Mouse (Mus musculus): ENCODE data around the gene St8sia6.

St8sia6 gene

DNA sequence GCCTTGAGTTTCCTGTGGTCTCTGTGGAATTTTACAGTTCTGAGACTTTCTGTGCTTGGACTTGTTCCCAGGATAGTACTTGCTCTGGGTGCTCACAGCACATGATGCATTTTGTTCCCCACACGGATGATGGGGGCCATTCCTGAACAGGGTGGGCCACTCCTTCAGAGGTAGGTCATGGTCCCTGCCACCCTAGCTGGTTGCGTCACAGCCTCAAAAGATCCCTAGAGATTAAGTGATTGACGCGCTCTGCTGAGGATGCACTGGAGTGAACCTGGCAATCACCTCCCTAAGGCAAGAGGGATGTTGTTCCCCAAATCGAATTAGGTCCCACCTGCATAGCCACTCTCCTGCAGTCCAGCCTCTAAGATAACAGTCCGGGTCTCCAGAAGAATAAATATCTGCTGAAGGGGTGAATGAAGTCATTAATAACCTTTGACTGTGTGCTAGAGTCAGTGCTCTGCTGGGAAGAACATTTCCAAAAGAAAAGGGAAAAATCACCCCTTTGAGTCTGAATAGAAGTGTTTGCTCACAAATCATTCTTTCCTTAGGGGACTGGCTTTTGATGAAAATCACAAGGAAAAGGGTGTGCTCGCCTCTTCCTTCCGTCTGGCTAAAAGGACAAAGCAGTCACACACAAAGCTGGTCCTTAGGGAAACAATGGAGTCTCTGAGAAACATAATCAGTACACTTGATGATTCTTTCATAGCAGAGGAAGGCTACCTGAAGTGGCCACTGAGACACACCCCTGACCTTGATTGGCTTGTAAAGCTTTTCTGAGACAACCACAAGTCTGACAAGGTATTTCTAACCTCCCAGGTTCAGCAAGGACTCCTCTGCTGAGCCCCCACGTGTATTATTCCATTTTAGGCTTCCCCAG is 26.1 kb downstream of the St8sia6 start:
- intact Hi-C loops (cut with DNase I), result no loop called here

DNA sequence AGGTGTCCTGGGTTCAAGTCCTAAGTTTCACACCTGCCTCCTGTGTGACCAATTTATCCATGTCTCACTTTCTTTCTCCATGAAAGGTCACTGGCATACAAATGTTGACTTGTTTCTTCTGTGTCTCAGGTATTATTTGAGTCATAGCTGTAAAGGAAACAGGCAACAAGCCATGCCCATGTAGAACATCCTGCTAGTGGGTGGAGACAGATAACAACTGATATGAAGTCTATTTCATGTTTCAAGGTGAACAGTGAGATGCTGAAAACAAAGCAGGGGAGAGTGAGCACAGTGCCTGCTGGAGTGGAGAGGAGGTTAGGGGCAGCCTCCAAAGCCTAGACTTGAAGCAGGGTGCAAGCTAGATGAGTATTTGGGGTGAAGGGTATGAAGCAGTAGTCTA is 33.5 kb downstream of the St8sia6 start:
- intact Hi-C loops (cut with DNase I), result no loop called here

DNA sequence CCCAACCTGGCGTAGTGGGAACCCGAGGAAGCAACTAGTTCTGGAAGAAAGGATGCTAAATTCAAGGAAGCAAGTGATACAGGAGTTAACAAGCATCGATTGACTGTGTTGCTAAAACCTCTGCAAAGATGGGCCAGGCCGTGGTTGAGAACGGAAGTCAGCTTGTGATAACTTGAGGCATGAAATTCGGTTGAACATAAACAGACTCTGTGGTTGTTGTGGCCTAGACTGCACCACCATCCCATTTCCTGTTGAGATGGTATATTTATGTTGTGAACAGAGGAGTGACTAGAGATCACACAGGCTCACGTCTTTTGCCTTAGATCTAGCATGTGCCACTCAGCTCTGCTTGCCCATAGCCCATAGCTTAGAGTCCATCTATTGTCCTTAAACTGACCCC is 36.5 kb downstream of the St8sia6 start:
- intact Hi-C loops (cut with DNase I), result no loop called here

DNA sequence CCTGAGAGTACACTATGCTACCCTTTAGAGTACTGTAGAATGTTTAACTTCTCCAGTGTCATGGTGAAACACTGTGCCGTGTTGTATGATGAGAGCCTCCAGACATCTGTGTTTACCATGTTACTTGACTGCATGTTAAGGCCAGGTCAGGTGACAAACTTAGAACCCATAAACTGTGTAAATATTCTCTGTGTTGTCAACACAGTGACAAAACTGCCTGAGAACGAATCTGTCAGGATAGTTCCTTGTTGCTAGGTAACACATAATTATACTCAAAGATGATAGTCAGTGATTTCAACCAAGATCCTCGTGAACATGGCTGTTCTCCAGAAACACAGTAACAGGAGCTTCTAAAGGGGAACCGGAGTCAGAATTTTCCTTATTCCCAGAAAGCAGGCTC is 38.1 kb downstream of the St8sia6 start:
- intact Hi-C loops (cut with DNase I), result no loop called here

DNA sequence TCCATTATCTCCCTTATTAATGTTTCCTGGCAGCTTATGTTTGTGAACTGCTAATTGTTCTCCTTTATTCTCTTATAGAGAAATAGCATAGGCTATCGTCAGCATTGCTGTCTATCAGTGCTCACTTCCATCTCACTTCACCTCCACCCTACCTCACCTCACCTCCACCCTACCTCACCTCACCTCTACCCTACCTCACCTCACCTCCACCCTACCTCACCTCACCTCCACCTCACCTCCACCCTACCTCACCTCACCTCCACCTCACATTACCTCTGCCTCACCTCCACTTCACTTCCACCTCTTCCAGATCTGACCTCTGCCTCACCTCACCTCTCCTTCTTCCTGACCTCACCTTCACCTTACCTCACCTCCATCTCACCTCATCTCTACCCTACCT is 42.2 kb downstream of the St8sia6 start:
- intact Hi-C loops (cut with DNase I), result no loop called here

DNA sequence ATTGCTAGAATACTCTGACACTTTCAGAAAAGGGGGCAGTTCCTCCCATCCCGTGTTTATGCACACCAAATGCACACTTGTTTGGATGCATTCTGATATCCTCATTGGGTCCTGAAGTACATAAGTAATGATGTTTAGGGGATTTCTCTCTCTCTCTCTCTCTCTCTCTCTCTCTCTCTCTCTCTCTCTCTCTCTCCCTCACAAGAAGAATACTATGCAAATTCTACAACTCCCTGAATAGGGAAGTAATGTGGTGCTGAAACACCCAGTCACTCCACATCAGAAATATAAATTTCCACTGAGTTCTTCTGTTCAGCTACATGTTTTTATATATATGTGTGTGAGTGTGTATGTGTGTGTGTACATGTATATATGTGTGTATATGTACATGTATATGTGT is 43.1 kb downstream of the St8sia6 start:
- intact Hi-C loops (cut with DNase I), result no loop called here

DNA sequence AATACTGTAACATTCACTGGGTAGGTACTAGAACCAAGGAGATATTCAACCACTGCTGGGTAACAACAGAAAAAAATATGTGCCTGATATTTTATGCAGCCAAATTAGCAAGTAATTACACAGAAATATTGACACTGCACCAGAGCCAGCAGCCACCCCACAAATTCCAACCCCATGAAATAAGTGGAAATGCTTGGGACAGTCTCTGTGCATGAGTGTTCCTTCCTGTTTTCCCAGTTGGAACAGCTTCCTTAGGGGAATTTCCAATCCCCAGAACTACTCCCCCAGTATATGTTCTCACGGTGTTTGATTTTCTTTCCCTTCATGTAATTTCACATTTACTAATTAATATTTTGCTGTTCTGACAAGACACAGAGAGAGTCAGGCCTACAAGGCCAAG is 43.8 kb downstream of the St8sia6 start:
- intact Hi-C loops (cut with DNase I), result no loop called here

DNA sequence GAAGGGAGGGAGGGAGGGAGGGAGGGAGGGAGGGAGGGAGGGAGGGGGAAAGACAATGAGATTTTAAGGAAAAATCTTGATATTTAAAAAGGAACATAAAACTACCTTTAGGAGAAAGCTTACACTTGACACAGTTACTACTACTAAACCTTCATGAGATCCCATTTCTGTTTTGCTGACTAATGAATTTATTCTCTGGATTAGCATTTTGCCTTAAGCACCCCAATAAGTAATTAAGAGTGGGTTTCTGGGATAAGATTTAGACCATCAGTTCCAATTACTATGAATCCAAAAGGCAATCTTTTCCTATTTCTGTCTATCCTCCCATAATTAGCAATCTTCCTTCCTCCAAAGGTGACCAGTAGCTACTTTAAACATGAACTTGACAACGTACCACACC is 44.7 kb downstream of the St8sia6 start:
- intact Hi-C loops (cut with DNase I), result no loop called here

DNA sequence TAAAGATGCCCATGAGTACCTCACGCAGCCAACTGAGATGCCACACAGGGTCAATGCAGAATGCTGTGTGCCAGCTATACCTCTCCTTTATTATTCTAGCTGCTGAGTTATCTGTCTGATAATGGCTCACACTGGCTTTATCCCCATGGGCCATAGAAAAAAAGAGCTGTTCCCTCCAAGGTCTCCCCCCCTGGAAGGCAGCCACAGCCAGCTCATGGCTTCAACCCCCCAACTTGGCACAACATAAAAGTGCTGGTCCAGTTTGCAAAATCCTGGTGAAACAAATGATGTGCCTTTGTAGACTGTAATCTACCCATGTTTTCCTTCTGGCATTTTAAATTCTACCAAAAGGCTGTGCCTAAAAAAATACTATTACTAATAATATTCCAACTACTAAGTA is 46.3 kb downstream of the St8sia6 start:
- intact Hi-C loops (cut with DNase I), result no loop called here

DNA sequence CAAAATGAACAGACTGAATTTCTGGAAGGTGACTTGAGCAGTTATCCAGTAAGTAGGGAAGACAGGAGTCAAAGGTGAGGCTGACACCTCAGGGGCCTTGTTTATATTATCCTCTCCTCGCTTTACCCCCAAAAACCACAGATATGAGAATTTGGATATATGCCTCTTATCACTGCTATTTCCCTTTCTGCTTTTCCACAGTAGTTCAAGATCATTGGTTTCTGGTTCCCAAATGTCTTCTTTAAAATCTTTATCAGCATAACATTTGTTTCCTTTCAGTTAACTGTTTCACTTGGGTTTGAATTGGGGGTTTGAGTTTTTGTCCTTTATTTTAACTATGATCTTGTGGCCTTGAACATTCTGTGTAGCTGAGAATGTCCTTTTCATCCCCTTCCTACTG is 47.8 kb downstream of the St8sia6 start:
- intact Hi-C loops (cut with DNase I), result no loop called here

DNA sequence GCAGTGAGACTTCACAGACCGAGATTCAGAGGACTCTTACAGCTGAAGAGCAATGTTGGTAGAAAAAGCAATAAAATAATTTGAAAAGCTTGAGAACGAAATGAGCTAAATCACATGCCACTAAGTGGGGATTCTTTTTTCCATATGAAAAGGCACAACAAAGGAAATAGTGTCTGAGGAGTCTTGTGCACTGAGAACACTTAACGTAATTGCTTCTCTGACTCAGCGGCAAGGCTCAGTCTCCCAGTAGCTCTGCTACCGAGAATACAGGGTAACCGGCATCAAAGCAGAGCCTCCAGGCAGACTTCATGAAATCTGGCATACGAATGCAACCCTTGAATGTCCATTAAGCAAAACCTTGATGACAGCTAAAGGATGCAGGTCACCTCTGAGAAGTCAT is 55.2 kb downstream of the St8sia6 start:
- intact Hi-C loops (cut with DNase I), result no loop called here

DNA sequence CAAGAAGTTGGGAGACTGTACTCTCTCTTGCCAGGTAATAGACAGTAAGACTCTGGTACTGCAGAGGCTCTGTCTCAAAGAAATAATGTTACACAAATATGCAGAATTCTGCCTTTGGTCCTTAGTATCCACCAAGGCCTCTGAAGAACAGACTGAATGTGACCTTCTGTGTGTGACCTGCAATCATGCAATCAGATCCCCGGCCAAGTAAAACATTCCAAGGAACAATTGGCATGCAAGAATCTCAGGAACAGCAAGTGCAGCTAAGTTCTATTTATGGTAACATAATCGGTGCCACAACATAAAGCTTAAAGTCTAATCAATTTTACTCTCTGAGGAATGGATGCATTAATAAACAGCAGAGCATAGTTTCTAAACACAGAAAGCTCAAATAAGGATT is 66.0 kb downstream of the St8sia6 start:
- intact Hi-C loops (cut with DNase I), result no loop called here

DNA sequence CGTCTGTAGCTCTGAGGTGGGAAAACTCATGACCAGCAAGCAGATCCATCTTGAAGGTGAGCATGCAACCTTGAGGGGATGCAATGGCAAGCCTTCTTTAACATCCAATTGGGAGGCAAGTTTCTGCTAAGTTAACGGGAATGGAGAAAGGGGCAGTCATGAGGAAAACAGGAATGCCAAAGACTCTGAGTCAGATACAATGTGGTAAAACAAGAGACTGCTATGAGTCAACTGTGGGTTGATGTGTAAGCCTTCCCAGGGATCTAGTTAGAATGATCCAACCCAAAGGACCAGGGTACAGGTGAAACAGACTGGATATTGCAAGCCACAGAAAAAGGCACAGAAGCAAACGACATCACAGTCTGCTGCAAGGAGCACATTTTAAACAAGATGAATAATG is 68.3 kb downstream of the St8sia6 start:
- intact Hi-C loops (cut with DNase I), result no loop called here

DNA sequence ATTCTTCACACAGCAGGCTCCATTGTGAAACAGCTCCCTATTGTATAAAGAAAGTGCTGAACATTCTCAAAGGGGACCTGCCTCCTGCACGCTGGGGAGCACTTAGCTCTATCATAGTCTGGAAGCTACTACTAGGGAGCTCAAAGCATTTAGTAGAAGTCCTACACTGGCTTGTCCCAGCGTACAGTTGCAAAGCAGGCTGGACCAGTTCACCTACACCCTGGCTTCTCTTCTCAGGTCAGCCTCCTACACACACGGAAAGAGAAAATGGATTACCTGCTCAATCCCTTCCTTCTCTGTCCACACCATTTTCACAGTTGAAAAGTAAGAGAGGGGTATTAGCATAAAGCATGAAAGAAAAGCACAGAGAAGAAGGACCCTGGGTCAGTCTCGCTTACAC is 71.6 kb downstream of the St8sia6 start:
- intact Hi-C loops (cut with DNase I), result no loop called here

DNA sequence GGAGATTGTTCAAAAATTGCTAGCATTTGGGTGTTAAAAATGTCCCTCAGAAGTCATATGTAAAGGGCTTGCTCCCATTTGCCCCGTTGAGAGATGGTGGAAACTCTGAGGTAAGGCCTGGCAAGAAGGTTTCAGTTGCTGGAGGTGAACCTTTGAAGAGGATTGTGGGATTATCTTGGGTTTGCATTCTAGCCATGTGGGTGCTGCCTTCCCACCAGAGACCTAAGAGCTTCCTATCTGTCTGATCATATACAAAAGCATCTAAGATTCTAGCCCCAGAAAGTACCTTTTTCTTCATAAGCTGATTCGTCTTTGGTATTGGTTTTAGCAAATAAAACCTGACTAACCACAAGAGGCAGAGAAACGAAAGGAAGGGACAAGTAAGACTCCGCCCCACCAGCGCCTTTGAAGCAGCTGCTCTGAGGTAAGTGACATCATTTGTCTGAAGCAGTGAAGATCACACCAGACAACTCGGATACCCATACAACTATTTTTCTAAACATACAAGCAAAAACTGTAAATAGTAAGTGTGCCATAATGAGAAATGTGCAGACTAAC is 75.2 kb downstream of the St8sia6 start:
- intact Hi-C loops (cut with DNase I), result no loop called here

DNA sequence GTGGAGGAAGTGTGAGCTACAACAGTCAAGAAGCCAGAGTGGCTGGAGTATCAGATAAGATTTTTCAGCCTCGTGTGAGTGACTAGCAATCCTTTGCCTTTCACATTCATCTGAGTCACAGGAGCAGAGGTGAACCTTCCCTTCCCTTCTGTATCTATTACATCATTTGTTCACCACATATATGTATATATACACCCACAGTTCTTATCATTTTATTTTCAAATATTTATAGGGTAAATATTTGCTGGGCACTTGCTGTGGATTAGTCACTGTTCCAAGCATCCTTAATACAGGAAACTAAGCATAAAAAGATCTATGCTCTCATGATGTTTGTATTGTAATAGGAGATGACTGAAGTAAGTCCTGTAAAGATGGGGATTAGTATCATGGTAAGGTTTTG is 85.1 kb downstream of the St8sia6 start:
- intact Hi-C loops (cut with DNase I), result no loop called here

DNA sequence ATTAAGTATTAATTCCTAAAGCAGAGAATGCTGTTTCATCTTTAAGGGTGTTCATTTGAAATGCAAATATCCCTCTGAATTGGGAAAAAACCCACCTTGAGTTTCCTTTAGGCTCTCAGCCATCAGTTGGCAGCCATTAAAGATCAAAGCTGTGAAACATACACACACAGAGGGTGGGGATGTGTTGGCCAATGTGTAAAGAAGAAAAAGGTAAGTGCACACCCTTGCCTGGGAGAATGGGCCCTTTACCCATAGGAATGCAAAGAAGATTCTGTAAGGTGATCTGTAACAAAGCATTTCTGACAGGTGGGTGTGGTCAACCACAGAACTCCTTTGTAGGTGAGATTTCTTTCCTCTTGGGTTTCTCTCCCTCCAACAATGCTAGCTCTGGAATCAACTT is 96.3 kb downstream of the St8sia6 start:
- intact Hi-C loops (cut with DNase I), result no loop called here

DNA sequence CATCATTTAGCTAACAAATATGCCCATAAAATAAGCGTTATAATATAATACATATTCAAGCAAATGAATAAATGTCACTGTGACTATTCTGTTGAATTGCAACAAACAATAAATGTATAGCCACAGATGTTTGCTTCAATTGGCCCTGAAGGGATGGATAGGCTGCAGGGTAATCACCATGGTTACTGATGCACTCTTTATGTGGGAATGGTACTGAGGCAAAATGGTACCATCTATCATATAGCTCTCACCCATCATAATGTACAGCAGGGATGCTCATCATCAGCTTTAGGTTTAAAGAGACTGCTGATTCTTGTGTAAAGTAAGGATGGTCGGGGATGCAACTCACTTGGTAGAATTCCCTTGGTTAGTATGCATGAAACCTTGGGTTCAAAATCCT is 99.4 kb downstream of the St8sia6 start:
- intact Hi-C loops (cut with DNase I), result no loop called here

DNA sequence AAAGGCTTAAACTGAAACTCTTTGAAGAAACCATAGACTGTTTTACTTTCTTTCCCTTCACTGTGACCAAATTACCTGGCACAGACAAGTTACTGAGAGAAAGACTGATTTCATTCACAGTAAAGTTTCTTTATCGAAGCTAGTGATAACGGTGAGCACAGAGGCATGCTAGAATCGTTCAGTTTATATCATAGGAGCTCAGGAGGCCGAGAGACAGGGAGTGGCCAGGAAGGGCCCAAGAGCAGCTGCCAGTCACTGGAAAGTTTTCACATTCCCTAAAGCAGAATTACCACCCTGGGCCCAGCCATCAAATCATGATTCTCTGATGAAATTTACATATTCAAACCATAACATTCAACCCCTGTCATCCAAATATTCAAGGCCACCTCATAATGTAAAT is 109.5 kb downstream of the St8sia6 start:
- intact Hi-C loops (cut with DNase I), result no loop called here

DNA sequence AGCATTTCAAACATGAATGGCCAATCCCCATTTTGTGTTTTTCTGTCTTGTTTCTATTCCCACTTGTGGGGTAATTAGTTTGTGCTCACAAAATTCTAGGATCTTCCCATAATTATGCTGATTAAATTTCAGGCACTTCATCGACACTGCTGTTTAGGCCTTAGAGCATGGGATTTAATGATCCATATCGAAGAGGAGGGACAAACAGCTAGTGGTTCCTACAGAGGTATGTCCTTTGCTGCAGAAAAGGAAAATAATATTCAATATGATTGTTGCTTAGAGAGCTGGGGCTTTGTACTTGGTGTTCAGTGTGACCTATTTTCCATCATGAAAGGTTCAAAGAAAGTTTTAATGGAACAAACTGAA is 110.7 kb downstream of the St8sia6 start:
- intact Hi-C loops (cut with DNase I), result no loop called here

DNA sequence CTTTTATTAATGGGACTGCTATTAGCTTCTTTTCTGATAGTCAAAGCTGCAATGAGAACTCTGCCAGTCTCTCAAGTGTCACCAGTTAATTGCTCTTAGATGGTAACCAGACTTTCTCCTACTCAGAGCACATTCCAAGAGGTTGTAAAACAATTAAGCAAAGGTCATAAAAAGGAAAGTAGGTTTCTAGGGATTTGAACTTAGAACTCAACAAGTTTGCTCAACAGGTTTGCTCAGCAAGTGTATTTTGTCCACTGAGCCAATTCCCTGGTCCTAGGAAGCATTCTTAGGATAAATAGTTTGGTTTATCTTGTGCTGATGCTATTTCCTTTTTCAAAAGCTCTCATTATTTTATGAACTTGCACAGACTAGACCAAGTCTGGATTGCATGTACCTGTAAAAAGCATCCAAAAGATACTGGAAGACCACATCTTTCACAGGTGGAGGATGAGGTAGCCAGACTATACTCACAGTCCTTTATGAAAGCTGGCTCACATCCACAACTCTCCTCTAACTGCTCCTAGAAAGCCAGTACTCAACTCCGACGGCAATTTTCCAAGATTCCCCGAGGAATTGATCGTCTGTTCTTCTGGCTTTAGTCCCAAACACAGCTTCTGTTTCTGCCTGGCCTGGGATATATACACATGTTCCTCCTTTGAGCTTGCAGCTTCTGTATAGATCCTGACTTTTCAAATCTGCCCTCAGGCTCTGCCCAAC is 111.2 kb downstream of the St8sia6 start:
- intact Hi-C loops (cut with DNase I), result no loop called here

DNA sequence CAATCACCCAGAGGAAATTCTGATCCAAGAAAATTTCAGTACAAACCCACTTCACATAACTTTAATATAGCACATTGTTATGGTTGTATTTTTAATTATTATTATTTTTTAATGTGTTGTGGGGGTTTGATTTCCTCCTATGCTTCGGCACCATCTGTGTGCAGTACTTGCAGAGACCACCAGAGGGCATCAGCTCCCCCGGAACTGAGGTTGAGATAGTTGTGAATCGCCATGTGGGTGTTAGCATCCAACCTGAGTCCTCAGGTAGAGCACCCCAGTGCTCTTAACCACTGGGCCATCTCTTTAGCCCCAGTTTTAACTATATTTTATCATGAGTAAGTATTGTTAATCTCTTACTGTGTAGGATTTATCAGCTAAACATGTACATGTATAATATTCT is 120.9 kb downstream of the St8sia6 start:
- intact Hi-C loops (cut with DNase I), result no loop called here

DNA sequence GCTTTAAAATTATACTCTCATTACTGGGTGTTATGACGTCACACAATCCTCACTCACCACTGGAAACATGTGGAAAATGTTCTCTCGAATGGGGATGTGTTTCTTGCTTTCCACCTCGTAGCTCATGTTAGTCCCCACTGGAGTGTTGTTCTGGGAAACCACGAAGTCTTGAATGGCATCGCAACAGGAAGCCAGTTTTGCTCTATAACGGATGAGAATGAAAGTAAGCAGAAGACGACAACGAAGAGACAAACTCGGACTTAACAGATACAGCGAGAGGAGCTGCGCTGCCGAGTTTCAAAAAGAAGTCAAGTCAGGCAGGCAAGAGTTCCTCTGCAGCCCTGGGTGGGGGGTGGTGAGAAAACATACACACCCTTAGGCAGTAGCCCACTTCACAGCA is 121.4 kb downstream of the St8sia6 start:
- intact Hi-C loops (cut with DNase I), result no loop called here

Data from adrenal gland (tissue).